Mouse (Mus musculus) B cell, adult 2 months (primary cell): ENCODE data around the gene Foxd3.

Experiments
- DNase-seq, 2 experiments: peaks; one replicate each; pipeline ENCODE4 v3.0.0; 2022

Foxd3 gene

GRCm38 (mm10) chr4:99657831-99658470, 1.9 kb downstream of the Foxd3 start:
- no peak for DNase-seq

GRCm38 (mm10) chr4:99658881-99659280, 2.8 kb downstream of the Foxd3 start:
- no peak for DNase-seq

- DNase-seq, result no peak
Observed at GRCm38 (mm10) chr4:99659361-99660072, 3.4 kb downstream of the Foxd3 start.

GRCm38 (mm10) chr4:99660073-99660611, 4.0 kb downstream of the Foxd3 start:
- DNase-seq, result no peak

GRCm38 (mm10) chr4:99660981-99661380, 4.9 kb downstream of the Foxd3 start:
- peak; percentile 66 to 70 for DNase-seq

- DNase-seq, result no peak
Observed at GRCm38 (mm10) chr4:99661956-99662355, 5.9 kb downstream of the Foxd3 start.

- no peak for DNase-seq
Observed at GRCm38 (mm10) chr4:99662431-99662830, 6.3 kb downstream of the Foxd3 start.

GRCm38 (mm10) chr4:99662841-99663567, 6.9 kb downstream of the Foxd3 start:
- no peak for DNase-seq

GRCm38 (mm10) chr4:99663710-99664109, 7.6 kb downstream of the Foxd3 start:
- DNase-seq, result no peak

- DNase-seq, result no peak
Observed at GRCm38 (mm10) chr4:99670203-99670851, 14.2 kb downstream of the Foxd3 start.

- DNase-seq, result no peak
Observed at GRCm38 (mm10) chr4:99675191-99675590, 19.1 kb downstream of the Foxd3 start.

- no peak for DNase-seq
Observed at GRCm38 (mm10) chr4:99683941-99684340, 27.8 kb downstream of the Foxd3 start.

GRCm38 (mm10) chr4:99686308-99686707, 30.2 kb downstream of the Foxd3 start:
- DNase-seq, result no peak
